Mouse (Mus musculus): Measurements from ENCODE around the gene Asic2. TPM values are rescaled to one million over a fixed set of nuclear protein-coding genes. Genes with fewer than 3 reads are reported as not detected.

Gene Asic2
- polyA plus RNA-seq, 1 experiment: 2.3 TPM

DNA sequence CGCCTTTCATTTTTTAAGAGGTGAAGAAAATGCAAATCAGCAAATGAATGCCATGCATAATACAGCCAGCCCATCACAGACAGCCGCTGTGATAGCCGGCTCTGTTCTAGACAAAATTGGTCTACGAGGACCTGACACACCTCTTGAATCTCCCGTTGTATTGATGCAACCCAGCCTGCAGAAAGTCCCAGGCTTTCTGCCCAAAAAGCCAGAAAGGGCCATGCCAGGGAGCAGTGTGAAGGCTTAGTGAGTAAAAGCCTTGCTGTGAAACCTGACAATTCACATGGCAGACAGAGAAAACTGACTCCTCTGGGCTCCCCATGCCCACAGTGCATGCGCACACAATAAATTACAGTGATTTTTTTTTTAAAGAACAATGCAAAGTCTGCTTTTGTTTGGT, 858.2 kb downstream of the Asic2 start:
- DNase-seq (ENCODE audit: low read depth): no peak

DNA sequence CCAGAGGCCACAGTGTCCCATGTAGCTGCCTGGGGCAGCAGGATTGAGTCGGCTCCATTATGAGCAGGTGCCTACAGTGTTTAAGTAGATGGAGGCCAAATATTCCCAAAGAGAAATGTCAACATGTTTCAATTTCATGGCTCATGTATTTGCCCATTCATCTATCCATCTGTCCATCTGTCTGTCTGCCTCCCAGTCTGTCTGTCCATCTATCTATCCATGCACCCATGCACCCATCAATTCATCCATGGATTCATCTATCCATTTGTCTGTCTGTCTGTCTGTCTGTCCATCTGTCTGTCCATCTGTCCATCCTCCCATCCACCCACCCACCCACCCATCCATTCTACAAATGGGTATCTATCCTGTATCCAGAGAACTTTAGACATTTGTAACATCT, 861.3 kb downstream of the Asic2 start:
- no peak for DNase-seq (ENCODE audit: low read depth)

DNA sequence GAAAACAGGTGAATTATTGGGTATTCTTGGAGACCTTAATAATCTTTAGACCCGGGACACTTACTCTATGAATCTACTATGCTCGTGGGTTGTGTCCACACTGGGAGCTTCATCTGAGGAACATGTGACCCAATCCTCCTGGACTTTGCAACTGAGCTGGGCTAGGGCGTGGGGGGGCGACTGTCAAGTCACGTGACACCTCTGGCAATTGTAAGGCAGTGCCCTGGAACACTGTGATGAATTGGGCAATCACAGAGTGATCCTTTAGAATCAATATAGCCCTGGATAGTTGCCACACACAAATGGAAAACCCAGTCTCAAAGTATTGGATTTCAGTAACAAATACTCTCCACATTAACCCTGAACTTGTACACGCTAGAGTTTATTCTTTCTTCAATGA, 867.4 kb downstream of the Asic2 start:
- no peak for DNase-seq (ENCODE audit: low read depth)

DNA sequence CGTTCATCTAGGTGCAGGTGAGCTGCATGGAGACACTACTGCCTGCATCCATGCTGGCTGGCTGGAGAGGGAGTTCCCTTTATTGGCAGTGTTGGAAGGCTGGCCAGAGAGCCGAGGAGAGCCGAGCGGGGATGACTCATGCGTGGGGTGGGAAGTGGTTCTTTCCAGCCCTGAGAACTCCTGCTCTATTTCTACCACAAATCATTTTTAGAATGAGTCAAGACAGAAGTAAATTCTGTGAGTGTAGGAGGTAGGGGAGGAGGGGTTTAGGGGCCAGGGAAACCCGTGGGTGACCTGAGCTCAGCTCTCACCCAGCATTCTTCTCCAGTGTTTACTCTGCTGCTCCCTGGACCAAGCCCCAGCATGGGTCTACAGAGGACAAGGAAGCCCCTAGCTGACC, 872.2 kb downstream of the Asic2 start:
- no peak for DNase-seq (ENCODE audit: low read depth)

DNA sequence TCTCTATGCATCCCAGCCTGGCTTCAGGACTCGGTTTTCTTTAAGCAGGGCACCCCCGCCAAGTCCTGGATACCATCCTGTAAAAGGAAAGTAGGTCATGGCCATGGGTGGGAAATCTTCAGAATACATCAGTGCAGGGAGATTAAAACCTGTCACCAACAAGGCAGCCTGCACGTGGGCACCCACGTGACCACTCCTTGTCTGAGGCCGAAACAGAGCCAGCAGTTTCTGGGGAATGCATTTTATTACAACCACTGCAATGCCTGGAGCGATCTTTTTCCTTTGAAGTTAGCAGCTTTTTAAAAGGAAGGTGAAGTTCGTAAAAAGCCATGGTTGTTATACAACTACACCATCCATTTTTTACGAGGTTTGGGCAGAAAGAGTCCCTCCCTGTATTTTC, 873.7 kb downstream of the Asic2 start:
- no peak for DNase-seq (ENCODE audit: low read depth)

DNA sequence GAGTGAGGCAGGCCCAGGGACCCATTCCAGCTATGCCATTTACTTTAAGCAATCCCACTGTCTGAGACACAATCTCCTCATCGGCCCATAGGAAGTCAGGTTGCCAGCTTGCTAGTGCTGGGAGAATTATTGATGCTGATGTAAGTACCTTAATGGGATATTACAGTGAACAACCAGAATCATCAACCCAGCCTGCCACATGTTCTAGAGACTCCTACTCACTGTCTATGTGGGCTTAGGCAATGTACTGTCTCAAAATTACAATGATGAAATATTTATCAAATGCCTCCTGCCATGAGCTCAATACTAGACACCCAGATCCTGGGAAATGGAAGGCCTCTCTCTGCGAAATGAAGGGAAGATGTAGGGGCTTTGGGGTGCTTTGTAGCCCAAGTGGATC, 876.1 kb downstream of the Asic2 start:
- DNase-seq (ENCODE audit: low read depth): no peak

DNA sequence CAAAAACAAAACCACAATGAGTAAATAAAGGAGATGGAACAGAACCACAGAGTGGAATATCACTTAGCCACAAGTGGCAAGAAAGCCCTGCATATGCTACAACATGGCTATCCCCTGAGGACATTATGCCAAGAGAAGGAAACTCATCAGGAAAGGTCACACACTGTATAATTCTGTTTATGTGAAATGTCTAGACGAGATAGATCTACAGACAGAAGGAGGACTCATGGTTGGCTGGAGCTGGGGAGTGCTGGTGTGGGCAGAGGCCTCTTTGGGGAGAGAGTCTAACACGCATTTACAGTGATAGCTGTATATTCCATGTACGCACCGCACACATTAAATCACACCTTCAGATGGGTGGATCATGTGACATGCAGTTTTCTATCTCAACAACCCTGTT, 884.4 kb downstream of the Asic2 start:
- no peak for DNase-seq (ENCODE audit: low read depth)

DNA sequence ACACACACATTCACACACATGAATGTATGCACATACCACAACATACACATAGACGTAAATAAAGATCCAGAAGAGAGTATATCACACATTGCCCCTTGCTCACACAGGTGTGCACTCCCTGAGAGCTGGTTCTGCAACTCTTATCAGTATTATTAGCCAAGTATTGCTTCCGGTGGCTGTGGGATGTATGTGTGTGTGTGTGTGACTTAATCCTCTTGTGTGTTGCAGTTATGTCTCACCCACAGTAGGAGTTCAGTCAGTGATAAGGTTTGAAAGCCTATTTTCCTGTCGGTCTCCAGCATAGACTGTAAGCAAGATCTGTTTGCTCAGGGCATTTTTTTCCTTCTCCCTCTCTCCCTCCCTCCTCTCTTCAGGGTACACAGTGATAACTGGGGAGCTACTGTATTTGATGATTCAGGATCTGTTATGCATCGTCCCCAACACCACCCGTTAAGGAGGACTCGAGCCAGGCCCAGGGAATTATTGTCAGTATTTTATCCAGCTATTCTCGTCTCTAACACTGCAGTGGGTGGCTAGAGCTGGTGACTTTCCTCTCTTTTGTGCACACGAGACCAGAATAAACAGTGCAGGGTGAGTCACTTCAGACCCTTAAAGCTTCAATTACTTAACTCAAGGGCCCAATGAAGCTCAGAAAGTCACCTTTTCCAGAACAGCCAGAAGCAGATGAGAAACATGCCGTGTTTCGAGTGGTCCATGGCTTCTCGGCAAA, 888.0 kb downstream of the Asic2 start:
- no peak for DNase-seq (ENCODE audit: low read depth)

DNA sequence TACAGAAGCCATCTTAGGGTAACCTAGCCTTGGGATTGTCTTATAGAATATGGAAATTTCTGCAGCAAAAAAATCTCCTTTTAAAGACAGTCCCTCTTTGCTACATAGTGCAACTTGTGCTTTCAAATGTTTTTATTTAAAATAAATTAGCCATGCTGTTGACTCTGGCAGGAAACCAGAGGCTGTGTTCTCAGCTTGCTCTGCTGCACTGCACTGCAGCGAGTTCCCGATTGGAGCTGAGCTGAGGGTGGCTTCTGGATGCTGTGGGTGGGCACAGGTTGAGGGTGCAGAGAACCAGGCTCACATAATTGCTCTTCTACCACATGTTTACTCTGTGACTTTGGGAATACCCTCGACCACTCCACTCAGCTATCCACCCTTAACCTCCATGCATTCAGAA, 889.0 kb downstream of the Asic2 start:
- DNase-seq (ENCODE audit: low read depth): no peak

DNA sequence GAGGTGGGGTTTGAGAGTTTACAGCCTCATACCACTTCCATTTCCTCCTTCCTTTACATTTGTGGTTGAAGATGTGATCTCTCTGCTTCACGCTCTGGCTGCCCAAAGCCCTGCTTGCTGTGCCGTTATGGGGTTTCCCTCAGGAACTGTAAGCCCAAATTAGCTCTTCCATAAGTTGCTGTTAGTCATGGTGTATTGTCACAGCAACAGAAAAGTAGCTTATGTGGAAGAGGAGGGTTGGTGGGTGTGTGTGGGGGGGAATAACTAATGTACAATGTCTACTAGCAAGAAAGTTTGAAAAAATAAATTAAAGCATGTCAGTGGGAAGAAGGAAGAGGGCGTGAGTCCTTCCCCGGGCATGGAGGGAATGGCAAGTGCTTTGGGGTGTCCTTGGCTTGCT, 896.4 kb downstream of the Asic2 start:
- DNase-seq (ENCODE audit: low read depth): no peak

DNA sequence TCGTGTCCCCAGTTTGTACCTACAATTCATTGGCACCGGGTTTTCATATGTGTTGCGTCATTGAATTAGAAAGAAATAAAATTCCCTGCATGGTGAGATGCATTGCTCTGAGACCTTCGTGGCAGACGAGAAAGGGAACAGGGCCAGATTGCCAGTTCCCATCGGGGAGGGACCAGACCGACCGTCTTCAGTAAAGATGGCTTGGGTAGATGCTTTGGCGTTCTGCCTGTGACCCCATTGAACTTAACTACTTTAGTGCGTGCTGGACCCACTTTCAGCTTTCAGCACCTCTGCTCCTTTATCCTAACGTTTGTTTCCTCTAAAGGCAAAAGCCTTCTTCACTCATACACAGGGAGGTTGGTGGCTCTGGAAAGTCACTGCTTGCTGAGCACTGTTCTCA, 902.9 kb downstream of the Asic2 start:
- DNase-seq (ENCODE audit: low read depth): no peak

DNA sequence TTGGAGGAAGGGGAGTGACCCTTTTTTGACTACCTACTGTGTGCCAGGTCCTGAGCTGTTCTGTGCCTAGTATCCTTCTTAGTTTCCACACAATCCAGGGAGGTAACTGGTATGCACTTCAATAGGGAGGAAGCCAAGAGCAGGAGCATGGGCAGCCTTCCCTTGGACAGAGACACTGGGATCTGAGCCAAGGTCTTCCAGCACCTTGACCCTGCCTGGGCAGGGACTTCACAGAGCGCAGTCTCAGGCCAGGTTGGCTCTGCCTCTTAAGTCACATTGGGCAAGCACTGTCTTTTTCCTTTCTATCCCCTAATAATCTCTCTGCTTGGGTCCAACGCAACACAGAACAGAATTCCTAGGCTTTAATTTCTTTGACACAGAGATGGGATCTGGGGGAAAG, 904.3 kb downstream of the Asic2 start:
- no peak for DNase-seq (ENCODE audit: low read depth)

DNA sequence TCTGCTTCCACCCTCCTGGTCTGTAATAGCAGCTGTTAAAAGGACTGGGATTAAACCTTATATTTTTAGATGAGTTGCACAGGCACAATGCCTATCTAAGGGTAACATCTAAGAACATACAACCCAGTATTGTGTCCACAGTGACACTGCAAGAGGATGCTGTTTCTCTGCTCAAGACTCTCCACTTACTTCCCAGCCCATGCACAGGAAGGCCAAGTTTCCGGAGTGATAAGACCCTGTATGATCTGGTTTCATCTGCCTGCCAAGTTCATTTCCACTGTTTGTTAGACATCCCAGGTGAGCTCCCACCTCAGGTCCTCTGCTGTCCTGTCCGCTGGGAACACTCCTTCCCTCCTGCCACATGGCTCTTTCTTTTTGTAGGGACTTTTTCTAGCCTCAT, 908.2 kb downstream of the Asic2 start:
- no peak for DNase-seq (ENCODE audit: low read depth)

DNA sequence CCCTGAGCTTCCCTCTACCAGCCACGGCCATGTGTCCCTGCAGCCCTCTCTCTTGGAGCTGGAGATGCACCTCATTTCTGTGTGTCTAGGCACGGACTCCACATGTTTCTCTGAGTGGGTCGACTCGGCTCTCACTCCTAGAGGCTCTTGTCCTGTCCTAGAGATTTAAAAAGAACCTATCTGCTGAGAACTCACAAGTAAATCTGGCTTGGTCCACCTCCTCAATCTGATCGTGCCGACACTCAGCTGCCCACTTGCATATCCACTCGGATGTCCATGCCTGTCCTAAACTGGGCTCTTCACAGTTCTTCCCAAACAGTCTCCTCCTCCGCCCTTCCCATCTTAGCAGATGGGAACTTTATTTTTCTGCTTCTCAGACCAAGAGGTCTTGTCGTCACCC, 908.7 kb downstream of the Asic2 start:
- no peak for DNase-seq (ENCODE audit: low read depth)

DNA sequence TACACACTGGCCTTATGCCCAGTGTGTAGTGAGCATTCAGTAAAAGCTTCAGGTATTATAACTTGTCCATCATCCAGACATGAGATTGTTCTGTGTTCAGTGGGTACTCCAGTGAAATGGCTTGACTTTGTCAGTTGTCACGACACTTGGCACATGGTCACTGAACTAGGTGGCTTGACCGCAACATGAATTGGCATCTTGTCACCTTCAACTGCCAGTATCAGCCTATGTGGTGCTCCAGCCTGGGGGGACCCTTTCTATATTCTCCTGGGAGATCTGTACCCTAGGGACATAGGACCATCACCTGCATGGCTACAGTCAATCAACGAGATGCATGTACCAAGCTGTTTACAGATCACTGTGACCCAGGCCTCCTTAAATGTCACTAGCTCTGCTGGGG, 910.8 kb downstream of the Asic2 start:
- DNase-seq (ENCODE audit: low read depth): no peak

DNA sequence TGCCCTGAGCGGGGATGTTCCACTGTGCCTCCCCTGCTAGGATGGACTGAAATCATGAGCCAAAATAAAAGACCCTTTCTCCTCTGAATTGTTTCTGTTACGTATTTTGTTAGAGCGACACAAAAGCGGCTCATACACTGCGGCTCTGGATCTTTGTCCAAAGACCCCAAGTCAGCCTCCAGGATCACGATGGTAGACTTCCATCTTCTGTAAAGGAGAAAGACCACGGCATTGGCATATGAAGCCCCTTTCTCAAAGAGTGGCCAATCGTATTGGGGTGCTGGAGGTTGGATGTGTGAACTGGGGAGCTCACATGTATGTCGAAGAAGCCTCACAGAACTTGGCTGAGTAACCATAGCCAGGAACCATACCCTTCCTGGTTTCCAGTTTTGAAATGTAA, 911.5 kb downstream of the Asic2 start:
- no peak for DNase-seq (ENCODE audit: low read depth)

DNA sequence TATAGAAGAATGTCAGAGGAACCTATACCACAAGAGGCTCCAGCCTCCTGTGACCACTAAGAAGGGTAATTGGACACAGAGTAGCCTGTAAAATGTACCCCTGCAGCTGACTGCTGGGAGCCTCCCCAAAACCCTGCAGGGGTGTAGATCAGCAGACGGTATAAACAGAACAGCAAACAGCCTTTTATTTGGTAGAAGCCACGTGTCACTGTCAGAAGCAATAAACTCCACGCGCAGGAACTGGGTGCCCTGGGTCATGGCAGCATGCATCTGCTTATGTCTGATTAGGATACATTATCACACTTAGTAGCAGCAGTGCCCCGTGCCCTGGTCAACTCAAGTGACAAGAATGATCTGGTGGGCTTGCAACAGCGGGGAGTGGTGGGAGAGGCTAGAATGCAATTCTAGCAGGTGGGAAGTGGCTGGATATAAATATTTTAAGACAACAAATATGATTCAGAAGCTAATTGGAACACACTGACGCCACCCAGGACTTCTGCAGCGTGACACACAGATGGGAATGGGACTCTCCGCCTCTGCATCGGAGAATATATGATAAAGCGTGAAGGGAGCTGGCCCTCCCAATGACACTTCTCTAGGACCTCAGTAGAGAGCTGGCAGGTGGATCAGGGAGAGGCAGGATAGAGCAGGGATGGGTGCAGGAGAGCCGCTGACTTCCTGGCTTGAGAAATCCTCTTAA, 912.7 kb downstream of the Asic2 start:
- DNase-seq (ENCODE audit: low read depth): no peak

DNA sequence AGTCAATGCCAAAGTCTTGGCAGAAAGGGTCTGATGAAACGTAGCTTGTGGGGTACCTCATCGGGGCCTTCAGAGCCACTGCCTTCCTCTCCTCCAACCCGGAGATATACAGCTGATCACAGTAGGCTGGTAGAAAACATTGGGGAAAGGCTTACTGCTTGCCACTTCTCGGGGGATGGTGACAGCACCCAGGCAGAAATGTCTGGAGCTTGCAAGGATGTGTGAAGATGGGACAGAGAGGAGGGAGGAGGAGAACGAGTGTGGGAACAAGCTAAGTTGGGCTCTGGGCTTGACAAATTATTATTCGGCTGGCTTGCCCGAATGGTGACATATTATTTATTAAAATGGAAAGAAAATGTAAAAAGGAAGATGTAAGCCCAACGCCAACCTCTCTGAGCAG, 914.4 kb downstream of the Asic2 start:
- DNase-seq (ENCODE audit: low read depth): no peak

DNA sequence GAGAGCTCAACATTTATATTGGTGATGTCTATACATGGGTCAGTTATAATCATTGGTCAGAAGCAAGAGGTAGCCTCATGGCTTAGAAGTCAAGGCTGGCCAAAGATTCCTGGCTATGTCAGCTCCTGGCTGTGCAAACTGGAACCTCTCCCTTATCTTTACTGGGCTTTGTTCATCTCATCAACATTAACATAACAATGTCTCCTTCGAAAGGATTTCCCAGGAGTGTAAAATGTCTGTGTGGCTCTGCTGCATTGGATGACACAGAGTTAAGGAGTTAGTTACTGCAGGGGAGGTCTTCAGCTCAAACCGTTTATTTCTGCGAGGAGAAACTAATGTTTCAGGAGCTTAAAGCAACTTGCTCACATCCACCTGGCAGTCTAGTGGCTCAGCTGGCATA, 926.6 kb downstream of the Asic2 start:
- DNase-seq (ENCODE audit: low read depth): no peak

DNA sequence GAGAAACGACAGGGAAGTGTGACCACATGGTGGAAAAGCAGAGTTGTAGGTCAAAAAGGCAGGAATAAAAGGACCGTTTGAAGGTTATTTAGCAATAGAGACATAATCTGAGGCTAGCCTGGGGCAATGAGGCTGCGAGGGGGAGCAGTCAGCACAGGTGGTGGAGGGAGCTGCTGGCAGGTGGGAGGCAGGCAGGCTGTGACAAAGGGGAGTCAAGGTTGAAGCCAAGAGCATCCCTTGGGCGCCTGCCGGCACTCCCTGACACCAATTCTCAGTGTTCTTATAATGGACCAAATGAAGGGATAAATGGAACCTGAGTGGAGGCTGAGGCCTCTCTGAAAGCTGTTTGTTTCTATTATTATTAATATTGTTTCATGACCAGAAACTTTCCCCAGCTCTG, 928.3 kb downstream of the Asic2 start:
- no peak for DNase-seq (ENCODE audit: low read depth)

DNA sequence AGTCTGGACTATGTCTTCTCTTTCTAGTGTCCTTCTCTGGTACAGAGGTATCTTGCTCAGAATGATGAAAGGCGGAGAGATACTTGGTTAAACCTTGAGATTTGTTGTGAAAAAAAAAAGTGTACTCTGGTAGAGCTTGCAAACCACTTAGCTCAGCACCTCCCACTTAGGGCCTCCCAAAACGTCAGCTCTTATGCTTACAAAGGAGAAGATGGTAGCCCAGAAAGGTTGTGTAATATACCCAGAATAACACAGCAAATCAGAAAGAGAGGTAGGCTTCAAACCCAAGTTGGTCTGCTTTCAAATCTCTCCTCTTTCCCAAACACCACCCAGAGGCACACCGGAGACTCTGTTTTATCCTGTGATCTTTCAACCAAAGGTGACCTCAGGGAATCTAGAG, 936.1 kb downstream of the Asic2 start:
- no peak for DNase-seq (ENCODE audit: low read depth)

DNA sequence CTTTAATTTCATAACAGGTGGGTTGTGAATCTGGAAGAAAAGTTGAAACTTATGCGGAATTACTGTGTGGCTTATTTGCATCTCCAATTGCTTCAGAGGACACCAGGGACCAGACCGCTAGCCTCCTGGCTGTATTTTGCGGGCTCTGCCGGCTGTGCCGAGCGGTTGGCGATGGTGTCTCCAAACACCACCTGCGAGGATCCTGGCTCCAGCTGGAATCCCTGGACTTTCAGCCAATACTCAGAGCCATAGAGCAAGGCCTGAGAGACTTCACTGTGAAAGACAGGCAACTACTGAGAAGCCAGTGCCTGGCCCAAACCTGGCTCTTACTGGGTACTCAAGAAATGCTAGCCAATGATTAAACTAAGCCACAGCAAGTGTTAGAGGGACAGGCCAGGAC, 953.5 kb downstream of the Asic2 start:
- DNase-seq (ENCODE audit: low read depth): no peak

DNA sequence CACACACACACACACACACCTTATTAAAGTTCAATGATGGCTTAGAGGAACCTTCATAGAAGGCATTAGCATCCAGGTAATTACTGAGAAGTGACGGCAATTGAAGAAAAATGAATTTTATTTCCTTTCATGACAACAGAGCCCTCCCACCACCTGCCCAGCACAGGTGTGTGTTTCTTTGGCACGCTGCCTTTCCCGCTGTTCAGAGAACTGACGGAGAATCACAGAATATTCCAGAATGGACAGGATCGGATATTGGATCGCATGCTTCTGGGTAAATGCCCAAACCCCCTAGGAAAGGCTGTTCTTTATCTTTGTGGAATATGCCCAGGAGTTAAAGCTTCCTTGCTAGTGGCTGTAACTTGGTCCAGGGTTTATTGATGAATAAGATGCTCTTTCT, 954.8 kb downstream of the Asic2 start:
- no peak for DNase-seq (ENCODE audit: low read depth)

DNA sequence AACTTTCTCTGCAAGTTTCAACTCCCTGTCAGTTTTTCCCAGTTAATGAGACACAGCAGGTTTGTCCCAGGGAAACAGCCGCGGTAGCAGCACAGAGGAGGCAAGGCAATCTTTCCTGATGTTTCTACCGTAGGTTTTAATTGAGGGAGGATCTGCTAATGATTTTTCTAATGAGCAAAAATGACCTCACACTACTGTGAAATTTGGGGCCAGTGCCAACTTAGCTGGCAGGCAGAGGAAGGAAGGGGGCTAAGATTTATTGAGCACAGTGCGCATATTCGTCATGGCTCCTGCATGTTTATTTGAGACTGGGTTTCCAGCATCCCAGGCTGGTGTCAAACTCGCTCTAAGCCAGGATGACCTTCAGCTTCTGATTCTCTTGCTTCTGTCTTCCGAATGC, 957.5 kb downstream of the Asic2 start:
- DNase-seq (ENCODE audit: low read depth): no peak
